Mouse (Mus musculus) MEL (cell line): ENCODE measurements around the gene Hacd3.

Source experiments
- GATA1 ChIP-seq: IDR thresholded peaks from 2 replicates; pipeline ENCODE4 v1.6.1; 2011; ENCODE audit warnings: low read depth, low read length, improper control_type of control experiment
- SMC3 ChIP-seq: IDR thresholded peaks from 2 replicates; pipeline ENCODE4 v1.6.1; 2011; ENCODE audit warnings: low read depth, low read length, improper control_type of control experiment

GRCm38 (mm10) chr9:64990291-64990690, 31.2 kb downstream of the Hacd3 start:
- no peak for TF ChIP-seq GATA1
- TF ChIP-seq SMC3 = no peak
